Mouse (Mus musculus): Measurements from ENCODE around the gene Rbm5.

DNA sequence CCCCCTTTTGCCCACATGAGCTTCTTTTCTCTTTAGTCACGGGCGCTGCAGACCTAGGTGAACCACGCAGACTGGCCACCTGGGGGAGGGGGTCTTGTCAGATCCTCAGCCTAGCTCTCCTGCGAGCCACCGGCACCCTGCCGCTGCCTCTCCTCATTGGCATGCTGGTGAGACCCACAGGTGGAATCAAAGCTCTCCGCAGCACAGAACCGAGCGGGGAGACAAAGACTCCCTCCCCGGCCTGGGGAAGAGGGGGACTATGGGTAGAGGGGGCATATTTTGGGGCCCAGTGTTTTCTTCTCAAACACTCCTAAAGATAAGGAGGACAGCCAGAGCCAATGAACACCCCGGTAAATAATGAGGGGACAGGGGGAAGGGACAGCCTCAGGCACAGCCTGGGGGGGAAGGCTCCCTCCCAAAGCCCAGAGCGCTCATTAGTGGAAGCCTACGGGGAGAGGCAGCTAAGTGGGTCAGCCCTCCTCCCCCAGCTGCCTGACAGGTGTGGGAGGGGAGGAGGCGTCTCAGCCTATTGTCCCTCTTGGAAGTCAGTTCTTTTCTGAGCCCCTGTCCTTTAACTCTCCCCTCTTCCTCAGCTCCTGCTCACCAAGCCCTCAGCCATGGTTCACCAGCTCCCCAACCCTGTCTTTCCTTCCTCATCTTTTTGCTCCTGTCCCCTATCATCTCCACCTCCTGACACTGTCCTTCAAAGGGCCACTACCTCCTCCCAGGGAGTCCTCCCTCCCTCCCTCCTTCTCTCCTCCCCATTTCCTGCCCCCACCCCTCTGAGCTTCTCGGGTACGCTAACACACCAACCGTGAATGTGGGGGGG is 35.2 kb downstream of the Rbm5 start:
- TF ChIP-seq CTCF (IDR thresholded peaks at IDR 0.05) (no peak), EP300 (IDR thresholded peaks at IDR 0.05) (no peak)
